Mouse (Mus musculus) embryo, embryonic 10.5 days (tissue): Measurements from ENCODE around the gene Capn11.

Experiments
- DNase-seq: peaks from one replicate; pipeline ENCODE4 v3.0.0-alpha.2; 2015; ENCODE audit warnings: low spot score

Capn11 gene

DNA sequence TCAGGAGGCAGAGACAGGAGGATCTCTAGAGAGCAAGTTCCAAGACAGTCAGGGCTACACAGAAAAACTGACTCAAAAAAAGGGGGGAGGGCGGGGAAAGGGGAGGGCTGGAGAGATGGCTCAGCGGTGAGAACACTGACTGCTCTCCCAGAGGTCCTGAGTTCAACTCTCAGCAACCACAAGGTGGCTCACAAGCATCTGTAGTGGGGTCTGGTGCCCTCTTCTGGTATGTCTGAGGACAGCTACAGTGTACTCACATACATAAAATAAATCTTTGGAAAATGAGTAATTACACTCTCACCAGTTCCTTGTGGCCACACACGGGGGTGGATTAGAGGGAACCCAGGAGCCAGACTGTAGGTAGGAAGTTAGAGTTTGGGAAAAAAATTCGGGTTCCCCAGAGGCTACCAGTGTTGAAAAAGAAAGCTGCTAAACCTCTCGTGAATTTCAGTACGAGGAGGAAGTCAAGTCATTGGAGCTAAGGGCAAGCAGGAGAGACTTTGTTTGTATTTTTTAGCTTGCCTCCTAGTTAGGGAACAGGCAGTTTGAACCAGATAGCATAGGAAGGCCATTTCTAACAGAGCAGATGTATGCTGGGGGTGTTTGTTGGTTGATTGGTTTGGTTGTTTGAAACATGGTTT lies 76.3 kb downstream of the Capn11 start:
- no peak for DNase-seq

DNA sequence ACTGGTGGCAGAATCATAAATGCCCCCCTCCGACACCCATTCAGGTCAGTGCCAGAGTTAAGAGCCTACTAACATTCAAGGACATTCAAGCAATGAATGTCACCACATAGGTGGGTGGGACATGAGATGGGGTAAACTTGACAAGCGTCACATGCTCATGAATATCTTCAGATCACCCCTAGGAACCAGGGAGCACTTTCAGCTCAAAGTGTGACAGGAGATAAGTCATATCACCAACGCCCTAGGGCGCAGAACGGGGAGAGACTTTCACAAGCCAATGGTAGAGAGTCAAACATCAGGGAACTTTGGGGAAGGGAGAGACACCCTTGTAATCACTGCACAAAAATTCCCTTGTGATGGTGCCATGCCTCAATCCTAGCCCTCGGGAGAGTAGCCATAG lies 76.9 kb downstream of the Capn11 start:
- DNase-seq: no peak

DNA sequence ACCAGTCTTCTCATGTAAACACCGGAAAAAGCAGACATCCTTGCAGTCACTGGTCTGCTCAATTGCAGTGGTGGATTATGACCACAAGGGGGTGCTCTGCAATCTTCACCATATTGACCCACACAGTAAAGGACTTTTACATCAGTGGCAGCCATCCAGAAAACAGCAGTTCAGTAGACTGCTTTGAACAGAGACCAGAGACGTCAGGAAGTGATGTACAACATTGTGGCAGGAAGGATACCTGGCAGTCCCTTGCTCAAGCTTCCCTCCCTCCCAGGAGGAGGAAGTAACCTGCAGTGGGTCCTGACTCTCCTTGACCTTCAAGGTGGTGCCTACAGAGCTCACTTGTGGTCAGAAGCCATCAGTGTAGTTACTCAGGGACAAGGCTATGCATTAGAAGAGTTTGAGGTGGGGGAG lies 77.5 kb downstream of the Capn11 start:
- DNase-seq: peak; percentile 88

- DNase-seq: no peak
Measured at GRCm38 (mm10) chr17:45580958-45581477, 78.1 kb downstream of the Capn11 start.
